Mouse (Mus musculus) limb, embryonic 13.5 days (tissue): ENCODE measurements around the gene Nrf1. TPM values are rescaled to one million over a fixed set of nuclear protein-coding genes. Genes with fewer than 3 reads are reported as not detected.

Experiments used
- ATAC-seq: fragments of 200-750 bp; cut with Nextera tagmentation; 2 replicates; pipeline ENCODE4 v1.8.0; 2017; ENCODE audit warnings: low read depth, moderate number of reproducible peaks, moderate TSS enrichment; ENCODE audit not compliant: low FRiP score
- H3K27ac ChIP-seq: fragments of 300-500 bp; sonication (generic); 2 replicates; pipeline ENCODE4 v1.5.1; 2015; ENCODE audit warnings: inconsistent platforms, mild to moderate bottlenecking, moderate library complexity
- H3K27me3 ChIP-seq: fragments of 300-500 bp; sonication (generic); 2 replicates; pipeline ENCODE4 v1.6.1; 2015; ENCODE audit warnings: mild to moderate bottlenecking, inconsistent platforms
- H3K36me3 ChIP-seq: fragments of 300-500 bp; sonication (generic); 2 replicates; pipeline ENCODE4 v1.6.1; 2015; ENCODE audit warnings: inconsistent platforms, mild to moderate bottlenecking, moderate library complexity
- H3K4me1 ChIP-seq: fragments of 300-500 bp; sonication (generic); 2 replicates; pipeline ENCODE4 v1.6.1; 2015; ENCODE audit warnings: inconsistent platforms
- H3K4me2 ChIP-seq: fragments of 300-500 bp; sonication (generic); replicated peaks from 2 replicates; pipeline ENCODE4 v1.6.1; 2015; ENCODE audit warnings: inconsistent platforms, mild to moderate bottlenecking, moderate library complexity
- H3K4me3 ChIP-seq: fragments of 300-500 bp; sonication (generic); 2 replicates; pipeline ENCODE4 v1.5.1; 2015; ENCODE audit warnings: moderate library complexity, mild to moderate bottlenecking, inconsistent platforms
- H3K9ac ChIP-seq: fragments of 300-500 bp; sonication (generic); 2 replicates; pipeline ENCODE4 v1.6.1; 2015; ENCODE audit warnings: mild to moderate bottlenecking, inconsistent platforms
- H3K9me3 ChIP-seq: fragments of 300-500 bp; sonication (generic); 2 replicates; pipeline ENCODE4 v1.6.1; 2016; ENCODE audit warnings: inconsistent platforms
- WGBS: fragments of 180-500 bp; shearing (Covaris S2); methylation state at CpG from one replicate; pipeline ENCODE4 v1.1.7; 2015; 5-methylcytosine and 5-hydroxymethylcytosine counted together
- polyA plus RNA-seq: library from polyadenylated mRNA; unstranded; fragments of >200 nt; fragmentation: Nextera tagmentation; extraction: Ambion mirVana; gene quantifications from 2 replicates; pipeline ENCODE4 v1.2.1, GENCODE M21; 2015

Nrf1 gene
- polyA plus RNA-seq, 1 experiment from 2014 or later, result 67.4 TPM

DNA sequence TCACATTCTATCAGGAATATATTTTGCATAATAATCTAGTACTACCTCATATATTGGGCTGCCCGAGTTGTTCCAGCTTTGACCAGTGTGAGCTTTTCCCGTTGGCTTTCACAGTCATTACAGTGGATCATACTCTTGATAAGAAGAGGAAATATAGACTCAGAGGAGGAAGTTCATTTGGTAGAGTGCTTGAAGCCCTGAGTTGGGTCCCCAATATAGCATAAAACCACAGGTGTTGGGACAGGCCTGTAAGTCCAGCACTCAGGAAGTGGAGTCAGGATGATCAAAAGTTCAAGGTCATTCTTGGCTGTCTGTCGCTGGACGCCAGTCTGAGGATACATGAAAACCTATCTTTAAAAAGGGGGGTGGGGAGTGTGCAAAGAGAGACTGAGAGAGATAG lies 12.7 kb upstream of the Nrf1 start:
- Histone ChIP-seq H3K4me1 (no peaks in the 10 kb centered on the region), H3K27ac (no peak overlapping the region), H3K36me3 (no peaks in the 10 kb centered on the region), H3K27me3 (no peaks in the 10 kb centered on the region), H3K9ac (no peak overlapping the region), H3K4me3 (no peak overlapping the region), H3K9me3 (no peaks in the 10 kb centered on the region), H3K4me2 (no peak overlapping the region)
- no peak for ATAC-seq
- WGBS, result 79% methylated on average over 4 of the region's 4 CpGs

DNA sequence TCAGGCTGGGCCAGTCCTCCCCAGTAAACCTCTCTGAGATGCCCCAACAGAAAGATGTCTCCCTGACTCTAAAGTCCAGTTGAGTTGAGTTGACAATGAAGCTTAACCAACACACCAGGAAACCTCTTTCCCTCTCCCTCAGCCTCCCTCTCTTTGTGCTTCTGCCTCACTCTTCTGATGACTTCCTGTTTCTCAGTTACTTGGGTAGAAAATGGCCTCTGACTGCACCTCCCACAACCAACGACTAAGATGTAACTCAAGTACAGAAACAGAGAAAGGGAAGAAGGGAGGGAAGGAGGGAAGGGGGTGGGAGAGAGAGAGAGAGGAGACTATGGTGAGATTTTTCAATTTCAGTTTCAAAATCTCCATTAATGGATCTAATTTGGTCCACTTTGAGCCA lies 6.3 kb upstream of the Nrf1 start:
- ATAC-seq, result no peak
- Histone ChIP-seq H3K4me2 (no peak overlapping the region), H3K27me3 (no peaks in the 10 kb centered on the region), H3K9ac (no peak overlapping the region), H3K9me3 (no peaks in the 10 kb centered on the region), H3K4me1 (no peaks in the 10 kb centered on the region), H3K4me3 (no peak overlapping the region), H3K27ac (no peak overlapping the region), H3K36me3 (no peaks in the 10 kb centered on the region)
- WGBS, result 38% methylated on average over 1 of the region's 1 CpGs

DNA sequence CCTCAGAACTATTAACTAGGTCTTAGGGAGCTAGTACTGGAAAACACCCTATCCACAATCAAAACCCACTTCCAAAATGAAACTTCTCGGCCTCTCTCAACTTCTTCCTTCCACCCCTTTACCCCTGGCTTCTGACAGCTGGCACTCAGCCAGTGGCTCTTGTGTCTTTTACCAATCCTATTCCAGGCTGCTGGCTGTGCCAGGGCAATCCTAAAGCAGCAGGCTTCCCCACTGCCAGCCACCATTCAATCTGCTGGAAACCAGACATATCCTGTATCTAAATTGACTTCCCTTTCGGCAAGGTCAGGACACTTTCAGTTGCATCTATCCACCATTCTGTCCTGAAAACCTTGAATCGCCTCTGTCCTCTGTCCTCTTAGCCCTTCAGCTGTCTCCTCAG lies 5.3 kb upstream of the Nrf1 start:
- Histone ChIP-seq H3K36me3 (no peaks in the 10 kb centered on the region), H3K9me3 (no peaks in the 10 kb centered on the region), H3K4me1 (no peaks in the 10 kb centered on the region), H3K9ac (no peak overlapping the region), H3K4me2 (no peak overlapping the region), H3K4me3 (no peak overlapping the region), H3K27me3 (no peaks in the 10 kb centered on the region), H3K27ac (no peak overlapping the region)
- no peak for ATAC-seq
- 85% methylated on average over 3 of the region's 3 CpGs for WGBS

DNA sequence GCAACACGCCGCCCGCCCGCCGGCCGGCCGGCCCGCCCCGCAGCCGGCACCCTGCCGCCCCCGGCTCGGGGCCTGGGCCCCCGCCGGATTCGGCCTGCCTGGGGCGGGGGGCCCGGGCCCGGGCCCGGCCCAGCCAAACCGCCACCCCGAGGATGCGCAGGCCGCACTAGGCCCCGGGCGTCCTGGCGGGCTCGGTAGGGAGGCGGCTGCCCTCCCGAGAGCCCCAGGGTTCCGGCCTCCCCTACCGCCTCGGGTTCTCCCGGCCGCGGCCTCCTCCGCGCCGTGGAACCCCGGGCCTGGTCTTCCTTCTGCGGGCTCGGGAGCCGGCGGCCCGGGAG lies 344 bp downstream of the Nrf1 start:
- H3K4me2 ChIP-seq, result peak overlapping the region; percentile 84
- H3K27ac ChIP-seq, result peak overlapping the region; percentile 100
- under 1% methylated on average over 29 of the region's 45 CpGs for WGBS
- peaks cover 6% of the 10 kb centered on the region for H3K36me3 ChIP-seq
- peak overlapping the region; percentile 100 for H3K9ac ChIP-seq
- no peaks in the 10 kb centered on the region for H3K9me3 ChIP-seq
- ATAC-seq, result no peak
- H3K4me1 ChIP-seq, result peaks cover 26% of the 10 kb centered on the region
- peak overlapping the region; percentile 99 for H3K4me3 ChIP-seq
- H3K27me3 ChIP-seq, result no peaks in the 10 kb centered on the region

DNA sequence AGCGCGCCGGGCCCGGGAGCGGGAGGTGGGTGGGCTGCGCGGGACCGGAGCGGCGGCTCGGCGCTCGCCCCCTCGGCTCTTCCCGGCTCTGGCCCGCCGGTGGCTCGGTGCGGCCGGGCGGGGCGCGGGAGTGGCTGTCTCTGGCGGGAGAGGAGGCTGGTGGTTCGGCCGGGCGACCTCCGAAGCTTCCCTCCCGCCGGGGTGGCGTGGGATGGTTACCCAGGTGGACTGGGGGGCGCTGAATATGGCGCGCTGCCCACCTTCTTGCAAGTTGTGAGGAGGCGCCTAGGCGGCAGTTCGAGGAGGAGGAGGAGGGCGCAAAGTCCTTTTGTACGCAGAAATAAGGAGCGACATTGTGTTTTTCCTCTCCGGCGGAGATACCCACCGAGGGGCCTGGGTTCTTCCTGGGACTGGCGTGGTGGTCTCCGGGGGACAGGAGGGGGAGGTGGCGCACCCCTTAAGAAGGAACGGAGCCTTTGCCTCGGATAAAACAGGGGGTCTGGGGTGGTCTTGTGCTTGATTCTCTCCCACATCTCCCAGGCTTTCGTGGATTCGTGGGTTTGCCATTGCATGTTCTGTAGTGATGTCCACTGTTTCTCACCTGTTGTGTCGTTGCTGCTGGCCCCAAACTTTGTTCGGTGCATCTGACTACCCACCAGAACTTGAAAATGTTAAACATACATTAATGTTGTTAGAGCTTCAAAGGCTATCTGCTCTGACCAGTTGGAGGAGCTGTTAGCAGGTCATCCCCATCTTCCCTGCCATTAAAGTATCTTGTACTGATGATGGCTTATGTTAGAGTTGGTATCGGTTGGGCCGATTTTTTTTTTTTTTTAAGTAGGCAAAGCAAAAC lies 939 bp downstream of the Nrf1 start:
- H3K9me3 ChIP-seq, result no peaks in the 10 kb centered on the region

DNA sequence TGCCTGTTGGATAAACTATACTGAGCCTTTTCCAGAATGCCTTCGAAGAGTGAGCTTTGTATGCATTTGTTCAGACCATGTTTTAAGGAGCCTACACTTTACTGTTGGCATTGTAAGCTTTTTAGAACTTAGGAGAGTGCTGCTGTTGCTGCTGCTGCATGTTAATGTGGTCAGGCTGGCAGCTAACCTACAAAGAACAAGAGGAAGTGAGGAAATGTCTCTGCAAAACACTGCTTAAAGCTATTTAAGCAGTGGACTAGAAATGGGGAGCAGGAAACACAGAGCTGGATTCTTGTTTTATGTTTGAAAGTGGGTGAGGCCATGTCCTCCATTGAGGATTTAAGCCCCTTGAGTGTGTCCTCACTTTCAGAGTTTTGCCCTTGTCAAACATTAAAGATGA lies 5.3 kb downstream of the Nrf1 start:
- no peak overlapping the region for H3K9ac ChIP-seq
- no peak for ATAC-seq
- H3K36me3 ChIP-seq, result peaks cover 12% of the 10 kb centered on the region
- WGBS, result 88% methylated on average over 1 of the region's 1 CpGs
- H3K4me3 ChIP-seq, result no peak overlapping the region
- no peak overlapping the region for H3K4me2 ChIP-seq
- no peak overlapping the region for H3K27ac ChIP-seq
- no peaks in the 10 kb centered on the region for H3K27me3 ChIP-seq
- H3K9me3 ChIP-seq, result no peaks in the 10 kb centered on the region
- H3K4me1 ChIP-seq, result peaks cover 26% of the 10 kb centered on the region

More for the DNA sequence above, 939 bp downstream of the Nrf1 start:
- Histone ChIP-seq H3K27ac (peak overlapping the region; percentile 100), H3K4me3 (peak overlapping the region; percentile 99), H3K36me3 (peaks cover 9% of the 10 kb centered on the region), H3K4me2 (peak overlapping the region; percentile 84), H3K4me1 (peaks cover 26% of the 10 kb centered on the region), H3K9ac (peak overlapping the region; percentile 100), H3K27me3 (no peaks in the 10 kb centered on the region)
- WGBS, result under 1% methylated on average over 41 of the region's 54 CpGs
- ATAC-seq, result no peak

DNA sequence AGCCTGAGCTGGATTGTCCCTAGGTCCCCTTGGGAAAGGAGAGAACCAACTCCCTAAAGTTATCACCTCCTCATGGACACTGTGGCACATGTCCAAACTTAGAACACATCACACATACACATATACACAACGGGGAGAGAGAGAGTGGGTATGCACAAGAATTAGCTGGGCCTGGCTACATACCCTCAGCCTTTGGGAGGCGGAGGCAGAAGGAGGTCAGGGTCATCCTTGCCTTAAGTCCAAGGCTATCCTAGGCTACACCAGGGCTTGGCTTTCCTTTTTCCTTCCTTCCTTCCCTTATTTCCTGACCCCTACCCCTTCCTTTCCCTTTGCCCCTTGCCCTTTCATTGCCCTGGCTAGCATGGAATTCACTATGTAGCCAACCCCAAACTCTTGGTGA lies 14.8 kb downstream of the Nrf1 start:
- Histone ChIP-seq H3K36me3 (no peaks in the 10 kb centered on the region), H3K27me3 (no peaks in the 10 kb centered on the region), H3K9ac (no peak overlapping the region), H3K4me3 (no peak overlapping the region), H3K27ac (no peak overlapping the region), H3K4me2 (no peak overlapping the region), H3K9me3 (no peaks in the 10 kb centered on the region), H3K4me1 (peaks cover 8% of the 10 kb centered on the region)
- 94% methylated on average over 2 of the region's 2 CpGs for WGBS
- ATAC-seq, result no peak

DNA sequence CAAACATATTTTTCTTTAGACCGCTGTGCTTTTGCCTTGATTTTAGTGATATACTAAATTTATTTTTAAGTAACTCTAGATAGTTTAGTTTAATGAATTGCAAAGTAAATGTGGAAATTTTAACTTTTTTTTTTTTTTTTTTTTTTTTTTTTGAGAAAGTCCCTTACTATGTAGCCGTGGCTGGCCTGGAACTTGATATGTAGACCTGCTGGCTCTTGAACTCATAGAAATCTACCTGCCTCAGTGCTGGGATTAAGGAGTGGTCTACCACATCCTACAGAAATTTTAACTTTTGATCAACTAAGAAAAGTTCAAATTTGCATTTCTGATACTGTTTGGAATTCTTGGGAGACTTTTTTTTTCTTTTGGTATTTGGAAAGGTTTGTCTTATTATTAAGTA lies 17.6 kb downstream of the Nrf1 start:
- Histone ChIP-seq H3K9me3 (no peaks in the 10 kb centered on the region), H3K36me3 (no peaks in the 10 kb centered on the region), H3K27ac (no peak overlapping the region), H3K27me3 (no peaks in the 10 kb centered on the region), H3K4me1 (peaks cover 8% of the 10 kb centered on the region), H3K9ac (no peak overlapping the region), H3K4me3 (no peak overlapping the region), H3K4me2 (no peak overlapping the region)
- WGBS, result 83% methylated on average over 2 of the region's 2 CpGs
- no peak for ATAC-seq

DNA sequence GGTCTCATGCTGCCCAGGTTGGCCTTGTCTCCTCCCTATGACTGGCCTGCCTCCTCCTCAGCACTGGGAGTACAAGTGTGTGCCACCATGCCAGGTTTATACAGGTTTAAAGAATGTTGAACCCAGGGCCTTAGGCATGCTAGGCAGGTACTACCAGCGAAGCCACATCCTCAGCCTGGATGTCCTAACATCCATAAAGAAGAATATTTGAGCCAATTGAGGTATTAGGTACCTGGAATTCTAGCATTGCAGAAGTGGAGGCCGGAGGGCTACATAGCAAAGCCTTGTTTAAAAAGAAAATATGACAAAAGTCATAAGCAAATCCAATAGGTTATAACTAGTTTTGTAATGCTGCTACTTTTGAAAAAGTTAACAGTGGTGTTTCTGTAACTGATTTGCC lies 19.0 kb downstream of the Nrf1 start:
- H3K4me3 ChIP-seq, result no peak overlapping the region
- no peaks in the 10 kb centered on the region for H3K27me3 ChIP-seq
- no peak overlapping the region for H3K4me2 ChIP-seq
- no peaks in the 10 kb centered on the region for H3K36me3 ChIP-seq
- peaks cover 8% of the 10 kb centered on the region for H3K4me1 ChIP-seq
- no peaks in the 10 kb centered on the region for H3K9me3 ChIP-seq
- WGBS, result 94% methylated on average over 2 of the region's 2 CpGs
- no peak for ATAC-seq
- H3K9ac ChIP-seq, result no peak overlapping the region
- H3K27ac ChIP-seq, result no peak overlapping the region

DNA sequence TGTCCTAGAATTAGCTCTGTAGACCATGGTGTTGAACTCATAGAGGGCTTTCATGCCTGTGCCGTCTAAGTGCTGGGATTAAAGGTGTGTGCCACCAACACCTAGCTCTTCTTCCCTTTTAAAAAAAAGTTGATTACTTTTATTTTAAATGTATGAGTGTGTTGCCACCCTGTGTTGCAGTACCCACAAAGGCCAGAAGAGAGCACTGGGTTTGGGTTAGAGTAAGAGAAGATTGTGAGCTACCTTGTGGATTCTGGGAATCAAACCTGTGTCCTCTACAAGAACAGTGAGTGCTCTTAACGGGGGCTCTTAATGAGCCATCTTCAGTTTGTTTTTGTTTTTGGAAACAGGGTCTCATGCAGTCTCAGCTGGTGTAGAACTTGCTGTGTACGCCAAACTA lies 24.7 kb downstream of the Nrf1 start:
- Histone ChIP-seq H3K27me3 (no peaks in the 10 kb centered on the region), H3K4me1 (peaks cover 18% of the 10 kb centered on the region), H3K9ac (no peak overlapping the region), H3K4me3 (no peak overlapping the region), H3K9me3 (no peaks in the 10 kb centered on the region), H3K4me2 (no peak overlapping the region), H3K36me3 (no peaks in the 10 kb centered on the region), H3K27ac (no peak overlapping the region)
- no peak for ATAC-seq
- 90% methylated on average over 3 of the region's 3 CpGs for WGBS

DNA sequence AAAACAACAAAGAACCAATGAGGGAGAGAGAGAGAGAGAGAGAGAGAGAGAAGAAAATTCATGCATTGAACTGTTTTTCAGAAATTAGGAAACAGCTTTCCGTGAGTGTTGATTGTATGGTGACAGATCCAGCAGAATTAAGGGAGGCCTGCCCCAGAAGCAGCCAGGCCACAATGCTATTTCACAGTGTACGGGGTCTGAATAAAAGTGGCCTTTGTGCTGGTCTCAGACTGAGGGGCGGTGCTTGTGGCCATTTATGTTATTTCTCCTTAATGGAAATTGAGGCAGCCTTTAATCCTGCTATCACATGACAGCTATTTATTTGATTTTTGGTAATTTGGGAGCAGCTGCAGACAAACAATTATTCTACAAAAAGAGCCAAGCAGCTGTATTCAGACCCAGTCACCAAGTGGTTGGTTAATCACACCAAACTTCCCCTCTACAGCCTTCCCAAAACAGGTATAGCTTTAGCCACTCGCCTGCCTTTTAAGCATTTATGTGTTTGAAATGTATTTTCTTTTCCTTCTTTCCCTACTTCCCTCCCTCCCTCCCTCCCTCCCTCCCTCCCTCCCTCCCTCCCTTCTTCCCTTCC lies 31.2 kb downstream of the Nrf1 start:
- H3K4me1 ChIP-seq, result peaks cover 29% of the 10 kb centered on the region
- no peaks in the 10 kb centered on the region for H3K9me3 ChIP-seq
- peak overlapping the region; percentile 49; the same call in 1 of the 2 replicates for H3K27ac ChIP-seq
- no peak overlapping the region for H3K4me2 ChIP-seq
- H3K9ac ChIP-seq, result no peak overlapping the region
- no peak for ATAC-seq
- WGBS, result 66% methylated on average over 4 of the region's 4 CpGs
- H3K36me3 ChIP-seq, result no peaks in the 10 kb centered on the region
- H3K4me3 ChIP-seq, result no peak overlapping the region
- no peaks in the 10 kb centered on the region for H3K27me3 ChIP-seq

DNA sequence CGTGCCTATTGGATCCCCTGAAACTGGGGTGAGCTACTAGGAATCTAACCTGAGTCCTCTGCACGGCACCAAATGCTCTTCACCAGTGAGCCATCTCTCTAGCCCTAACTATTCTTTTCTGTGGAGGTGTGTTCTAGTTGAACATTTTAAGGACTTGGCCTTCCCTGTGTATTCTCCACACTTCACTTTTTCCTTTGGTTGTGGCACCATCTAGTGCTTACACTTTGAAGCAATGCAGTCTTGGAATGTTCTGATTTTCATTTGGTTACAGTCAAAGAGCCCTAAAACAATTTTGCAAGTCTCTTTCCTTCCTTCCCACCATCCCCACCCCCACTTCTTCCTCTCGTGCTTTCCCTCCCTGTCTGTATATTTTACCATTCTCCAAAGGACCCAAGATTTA lies 33.6 kb downstream of the Nrf1 start:
- Histone ChIP-seq H3K27ac (no peak overlapping the region), H3K4me3 (no peak overlapping the region), H3K4me2 (no peak overlapping the region), H3K9ac (no peak overlapping the region), H3K4me1 (peaks cover 18% of the 10 kb centered on the region), H3K36me3 (no peaks in the 10 kb centered on the region), H3K9me3 (no peaks in the 10 kb centered on the region), H3K27me3 (no peaks in the 10 kb centered on the region)
- ATAC-seq, result no peak
- WGBS, result 69% methylated on average over 3 of the region's 3 CpGs

DNA sequence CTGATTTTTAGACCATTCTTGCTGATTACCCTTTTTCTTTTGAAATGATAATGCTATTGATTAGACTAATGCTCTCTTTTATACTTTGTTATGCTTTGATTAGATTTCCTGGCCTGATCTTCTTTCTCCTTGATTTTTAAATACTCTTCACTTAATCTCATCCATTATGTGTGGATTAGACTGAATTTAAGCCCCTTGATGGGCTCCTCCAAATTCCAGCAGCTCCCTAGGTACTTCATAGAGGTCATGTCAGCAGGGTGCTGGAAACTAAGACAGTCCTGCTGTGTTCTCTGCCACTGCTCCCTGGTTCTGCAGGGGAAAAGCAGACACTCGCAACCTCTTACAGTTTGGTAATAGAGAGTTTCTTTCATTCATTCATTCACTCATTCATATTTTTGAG lies 35.5 kb downstream of the Nrf1 start:
- no peaks in the 10 kb centered on the region for H3K27me3 ChIP-seq
- H3K9ac ChIP-seq, result no peak overlapping the region
- ATAC-seq, result no peak
- no peaks in the 10 kb centered on the region for H3K36me3 ChIP-seq
- no peak overlapping the region for H3K27ac ChIP-seq
- WGBS, result 87% methylated on average over 1 of the region's 1 CpGs
- no peak overlapping the region for H3K4me3 ChIP-seq
- H3K9me3 ChIP-seq, result no peaks in the 10 kb centered on the region
- peaks cover 10% of the 10 kb centered on the region for H3K4me1 ChIP-seq
- no peak overlapping the region for H3K4me2 ChIP-seq
